Mouse (Mus musculus): ENCODE results near the gene Mettl23. TPM values are rescaled to one million over a fixed set of nuclear protein-coding genes. Genes with fewer than 3 reads are reported as not detected.

Mettl23 gene
- polyA plus RNA-seq, 1 experiment, result 32.7 TPM

GRCm38 (mm10) chr11:116865945-116866585 lies 23.0 kb downstream of the Mettl23 start:
- Histone ChIP-seq H3K27ac (ENCODE audit: insufficient read depth, low read length) (no peak overlapping the region), H3K4me3 (ENCODE audit: insufficient read depth, low read length) (no peak overlapping the region), H3K4me1 (ENCODE audit: control insufficient read depth, insufficient read depth, low read length) (no peaks in the 10 kb centered on the region)
- TF ChIP-seq POLR2A (IDR thresholded peaks at IDR 0.05; ENCODE audit: extremely low read depth, insufficient read depth, low read length), result no peak
- TF ChIP-seq CTCF (IDR thresholded peaks at IDR 0.05; ENCODE audit: extremely low read depth, insufficient read depth, low read length), result no peak

DNA sequence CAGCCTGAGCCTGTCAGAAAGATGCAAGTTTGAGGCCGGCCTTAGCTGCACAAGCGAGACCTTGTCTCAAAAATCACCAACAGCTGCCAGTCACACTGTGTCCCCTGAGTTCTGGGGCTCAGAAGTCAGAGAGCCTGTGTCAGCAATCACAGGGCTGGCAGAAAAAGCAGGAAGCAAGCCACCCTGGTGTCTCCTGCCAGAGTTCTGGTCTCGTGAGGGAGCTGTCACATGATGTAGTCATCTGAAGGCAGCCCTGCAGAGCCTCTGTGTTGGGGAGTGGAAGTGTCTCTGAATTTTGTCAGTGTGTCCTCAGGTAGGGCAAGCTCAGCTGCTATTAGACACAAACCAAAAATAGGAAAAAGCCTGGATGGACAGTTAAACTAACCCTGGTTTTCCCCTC lies 25.1 kb downstream of the Mettl23 start:
- Histone ChIP-seq H3K27ac (ENCODE audit: insufficient read depth, low read length) (no peak overlapping the region), H3K4me3 (ENCODE audit: insufficient read depth, low read length) (no peak overlapping the region), H3K4me1 (ENCODE audit: control insufficient read depth, insufficient read depth, low read length) (no peaks in the 10 kb centered on the region)
- no peak for TF ChIP-seq POLR2A (IDR thresholded peaks at IDR 0.05; ENCODE audit: extremely low read depth, insufficient read depth, low read length)
- TF ChIP-seq CTCF (IDR thresholded peaks at IDR 0.05; ENCODE audit: extremely low read depth, insufficient read depth, low read length), result no peak

DNA sequence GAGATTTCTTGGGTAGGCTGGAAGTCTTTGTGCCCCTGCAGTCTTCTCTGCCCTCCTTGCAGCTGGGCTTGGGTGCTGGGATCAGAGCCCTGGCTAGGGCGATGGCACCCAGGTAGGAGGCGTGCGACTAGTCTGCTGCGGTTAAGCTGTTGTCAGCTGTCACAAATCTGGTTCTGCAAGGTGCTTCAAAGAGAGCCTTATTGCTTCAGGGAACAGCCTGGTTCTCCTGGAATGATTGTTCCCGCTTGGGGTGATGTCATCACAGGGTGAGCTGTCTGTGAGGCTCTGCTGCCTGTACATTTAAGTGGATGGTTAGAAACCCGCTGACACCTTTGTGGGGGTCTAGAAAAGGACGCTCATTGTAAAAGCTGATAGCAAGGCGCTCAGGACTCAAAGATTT lies 26.1 kb downstream of the Mettl23 start:
- Histone ChIP-seq H3K4me3 (ENCODE audit: insufficient read depth, low read length) (no peak overlapping the region), H3K4me1 (ENCODE audit: control insufficient read depth, insufficient read depth, low read length) (no peaks in the 10 kb centered on the region), H3K27ac (ENCODE audit: insufficient read depth, low read length) (no peak overlapping the region)
- no peak for TF ChIP-seq POLR2A (IDR thresholded peaks at IDR 0.05; ENCODE audit: extremely low read depth, insufficient read depth, low read length)
- TF ChIP-seq CTCF (IDR thresholded peaks at IDR 0.05; ENCODE audit: extremely low read depth, insufficient read depth, low read length), result no peak

GRCm38 (mm10) chr11:116869641-116870040 lies 26.6 kb downstream of the Mettl23 start:
- no peak overlapping the region for H3K27ac ChIP-seq (ENCODE audit: insufficient read depth, low read length)
- no peaks in the 10 kb centered on the region for H3K4me1 ChIP-seq (ENCODE audit: control insufficient read depth, insufficient read depth, low read length)
- TF ChIP-seq POLR2A (IDR thresholded peaks at IDR 0.05; ENCODE audit: extremely low read depth, insufficient read depth, low read length) (no peak), CTCF (IDR thresholded peaks at IDR 0.05; ENCODE audit: extremely low read depth, insufficient read depth, low read length) (no peak)
- no peak overlapping the region for H3K4me3 ChIP-seq (ENCODE audit: insufficient read depth, low read length)

DNA sequence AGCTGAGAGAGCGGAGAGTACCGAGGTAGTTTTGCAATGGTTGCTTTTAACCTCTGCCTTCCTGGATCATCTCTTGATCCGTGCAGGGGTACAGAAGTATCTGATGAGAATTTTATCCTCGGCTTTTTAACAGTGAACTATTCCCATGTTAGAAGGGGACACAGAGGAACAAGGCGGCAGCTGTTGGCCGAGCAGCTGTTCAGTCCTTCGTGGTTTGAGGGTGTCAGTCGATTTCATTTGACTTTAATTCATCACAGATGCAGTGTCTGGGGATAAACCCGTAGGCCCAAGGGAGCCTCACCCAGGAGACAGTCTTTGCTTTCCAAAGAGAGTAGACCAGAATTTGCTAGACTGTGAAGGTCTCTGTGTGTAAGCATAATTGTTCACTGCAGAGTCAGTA lies 28.5 kb downstream of the Mettl23 start:
- no peaks in the 10 kb centered on the region for H3K4me1 ChIP-seq (ENCODE audit: control insufficient read depth, insufficient read depth, low read length)
- no peak overlapping the region for H3K4me3 ChIP-seq (ENCODE audit: insufficient read depth, low read length)
- H3K27ac ChIP-seq (ENCODE audit: insufficient read depth, low read length), result no peak overlapping the region
- TF ChIP-seq POLR2A (IDR thresholded peaks at IDR 0.05; ENCODE audit: extremely low read depth, insufficient read depth, low read length) (no peak), CTCF (IDR thresholded peaks at IDR 0.05; ENCODE audit: extremely low read depth, insufficient read depth, low read length) (no peak)

DNA sequence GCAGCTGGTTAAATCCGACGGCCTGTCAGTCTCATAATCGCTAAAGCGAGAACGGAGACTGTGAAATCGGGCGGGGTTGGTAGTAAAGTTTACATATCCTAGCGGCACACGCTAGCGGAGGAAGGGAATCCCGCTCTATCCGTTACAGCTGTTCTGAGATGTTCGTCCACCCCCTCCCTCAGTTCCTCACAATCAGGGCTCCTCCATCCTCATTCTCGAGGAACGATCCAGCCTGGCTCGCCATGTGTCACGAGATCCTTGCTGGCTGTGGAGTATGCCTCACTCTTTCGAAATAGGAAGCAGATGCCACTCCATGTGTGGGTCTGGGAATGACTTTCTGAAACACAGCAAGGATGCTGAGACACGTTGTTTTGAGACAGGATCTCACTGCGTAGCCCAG lies 30.9 kb downstream of the Mettl23 start:
- H3K4me3 ChIP-seq (ENCODE audit: insufficient read depth, low read length), result no peak overlapping the region

GRCm38 (mm10) chr11:116878454-116878853 lies 35.4 kb downstream of the Mettl23 start:
- Histone ChIP-seq H3K4me1 (ENCODE audit: control insufficient read depth, insufficient read depth, low read length) (no peaks in the 10 kb centered on the region), H3K4me3 (ENCODE audit: insufficient read depth, low read length) (no peak overlapping the region), H3K27ac (ENCODE audit: insufficient read depth, low read length) (no peak overlapping the region)
- no peak for TF ChIP-seq CTCF (IDR thresholded peaks at IDR 0.05; ENCODE audit: extremely low read depth, insufficient read depth, low read length)

More for the DNA sequence above, 30.9 kb downstream of the Mettl23 start:
- no peaks in the 10 kb centered on the region for H3K4me1 ChIP-seq (ENCODE audit: control insufficient read depth, insufficient read depth, low read length)
- H3K27ac ChIP-seq (ENCODE audit: insufficient read depth, low read length), result no peak overlapping the region
- TF ChIP-seq CTCF (IDR thresholded peaks at IDR 0.05; ENCODE audit: extremely low read depth, insufficient read depth, low read length), result no peak
- no peak for TF ChIP-seq POLR2A (IDR thresholded peaks at IDR 0.05; ENCODE audit: extremely low read depth, insufficient read depth, low read length)

DNA sequence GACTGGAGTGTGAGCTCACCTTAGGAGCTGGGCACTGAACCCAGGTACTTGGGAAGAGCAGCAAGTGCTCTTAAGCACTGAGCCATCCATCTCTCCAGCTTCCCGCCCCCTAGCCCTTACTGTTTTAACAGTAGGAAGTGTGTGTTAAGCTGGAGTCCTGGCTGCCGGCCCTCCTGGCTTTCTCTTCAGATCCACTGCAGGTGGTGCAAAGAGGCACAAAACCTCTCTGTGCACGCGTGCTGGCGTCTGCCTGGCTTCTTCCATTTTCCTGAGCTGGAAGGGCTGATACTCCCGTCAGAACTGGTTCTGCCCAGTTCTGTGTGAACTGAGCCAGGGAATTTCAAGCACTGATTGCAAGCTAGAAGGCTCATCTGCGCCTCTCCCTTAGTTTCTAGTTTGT lies 37.8 kb downstream of the Mettl23 start:
- H3K4me3 ChIP-seq (ENCODE audit: insufficient read depth, low read length), result no peak overlapping the region
- H3K27ac ChIP-seq (ENCODE audit: insufficient read depth, low read length), result no peak overlapping the region
- TF ChIP-seq POLR2A (IDR thresholded peaks at IDR 0.05; ENCODE audit: extremely low read depth, insufficient read depth, low read length) (no peak), CTCF (IDR thresholded peaks at IDR 0.05; ENCODE audit: extremely low read depth, insufficient read depth, low read length) (no peak)
- no peaks in the 10 kb centered on the region for H3K4me1 ChIP-seq (ENCODE audit: control insufficient read depth, insufficient read depth, low read length)

- TF ChIP-seq POLR2A (IDR thresholded peaks at IDR 0.05; ENCODE audit: extremely low read depth, insufficient read depth, low read length) (no peak), CTCF (IDR thresholded peaks at IDR 0.05; ENCODE audit: extremely low read depth, insufficient read depth, low read length) (no peak)
- Histone ChIP-seq H3K27ac (ENCODE audit: insufficient read depth, low read length) (no peak overlapping the region), H3K4me3 (ENCODE audit: insufficient read depth, low read length) (no peak overlapping the region), H3K4me1 (ENCODE audit: control insufficient read depth, insufficient read depth, low read length) (no peaks in the 10 kb centered on the region)
Observed at GRCm38 (mm10) chr11:116881440-116881839, 38.4 kb downstream of the Mettl23 start.

DNA sequence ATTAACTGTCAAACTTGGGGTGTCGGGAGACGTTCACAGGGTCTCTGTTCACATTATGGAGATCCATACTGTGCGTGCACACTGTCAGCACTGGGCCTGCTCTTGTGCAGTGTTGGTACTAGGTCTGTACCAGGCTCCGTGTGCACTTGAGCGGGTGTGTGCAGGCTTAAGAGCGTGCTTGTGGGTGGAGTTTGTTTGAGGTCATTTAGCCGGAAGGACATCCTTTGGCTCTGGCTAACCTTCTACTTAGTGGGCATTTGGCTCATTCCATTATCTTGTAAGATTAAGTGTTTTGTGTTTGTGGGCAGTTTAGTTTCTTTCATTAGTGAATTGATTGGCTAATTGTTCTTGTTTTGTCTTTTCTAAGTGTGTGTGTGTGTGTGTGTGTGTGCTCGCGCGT lies 39.4 kb downstream of the Mettl23 start:
- no peaks in the 10 kb centered on the region for H3K4me1 ChIP-seq (ENCODE audit: control insufficient read depth, insufficient read depth, low read length)
- no peak overlapping the region for H3K27ac ChIP-seq (ENCODE audit: insufficient read depth, low read length)
- H3K4me3 ChIP-seq (ENCODE audit: insufficient read depth, low read length), result no peak overlapping the region
- TF ChIP-seq CTCF (IDR thresholded peaks at IDR 0.05; ENCODE audit: extremely low read depth, insufficient read depth, low read length) (no peak), POLR2A (IDR thresholded peaks at IDR 0.05; ENCODE audit: extremely low read depth, insufficient read depth, low read length) (no peak)

Measured in cortical plate, adult 2 months (tissue).